Mouse (Mus musculus) A20 (cell line): ENCODE results near the gene Gpr6.

Source experiments
- DNase-seq: peaks from one replicate; pipeline ENCODE4 v3.0.0-alpha.2; 2011; ENCODE audit warnings: low read depth, low spot score

Gene Gpr6

GRCm38 (mm10) chr10:41072116-41072515 lies at the start of gene Gpr6:
Gpr6 (minus strand) TSS chr10:41072285.
- no peak for DNase-seq

GRCm38 (mm10) chr10:41100060-41100459 lies 28.0 kb upstream of the Gpr6 start:
- no peak for DNase-seq

- DNase-seq = no peak
These were observed 26.1 kb upstream of the Gpr6 start for GRCm38 (mm10) chr10:41098137-41098536.

DNA sequence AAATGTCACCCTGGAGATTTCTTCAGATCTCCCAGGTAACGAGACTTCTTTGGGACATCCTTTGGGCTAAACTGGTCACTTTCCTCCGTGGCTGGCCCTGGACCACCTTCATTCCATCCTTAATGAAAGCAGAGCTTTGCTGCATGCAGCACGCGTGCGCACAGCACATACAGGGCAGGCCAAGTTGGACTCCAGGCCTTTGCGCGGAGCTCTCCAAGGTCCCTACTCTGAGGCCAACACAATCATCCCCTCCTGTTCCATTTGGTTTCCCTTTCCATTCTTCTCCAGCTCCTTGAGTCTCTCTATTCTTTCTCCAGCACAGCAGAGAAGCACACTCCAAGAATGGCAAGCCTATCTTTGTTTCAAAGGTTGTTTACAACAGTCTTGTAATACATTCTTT lies 16.8 kb upstream of the Gpr6 start:
- DNase-seq = no peak

- DNase-seq = peak; percentile 16
These were observed 389 bp downstream of the Gpr6 start for GRCm38 (mm10) chr10:41071696-41072095.

- DNase-seq = no peak
These were observed 1.1 kb downstream of the Gpr6 start for GRCm38 (mm10) chr10:41070693-41071651.

DNA sequence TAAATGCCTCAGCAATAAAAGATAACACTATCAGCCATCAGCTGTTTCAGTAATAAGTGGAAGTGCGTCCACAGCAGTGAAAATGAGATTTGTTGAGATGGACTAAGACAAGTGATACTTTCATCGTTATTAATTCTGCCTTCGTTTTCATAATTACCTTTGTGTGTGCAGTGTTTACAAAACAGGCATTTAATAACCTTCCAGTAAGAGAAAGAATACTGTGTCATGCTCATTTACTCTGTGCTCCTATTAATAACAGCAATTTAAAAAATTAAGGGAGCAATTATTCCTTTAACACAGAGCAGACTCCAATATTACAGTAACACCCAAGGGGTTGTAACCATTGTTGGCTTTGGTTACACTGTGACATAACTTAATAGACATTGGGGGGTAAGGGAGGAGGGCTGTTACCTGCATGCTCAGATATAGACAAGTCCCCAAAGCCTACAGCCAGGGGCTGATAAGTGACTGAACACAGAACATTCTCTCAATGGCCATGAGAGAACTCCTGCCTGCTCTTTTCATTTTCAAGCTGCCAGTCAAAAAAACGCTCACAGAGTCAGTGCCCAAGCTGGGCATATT lies 11.7 kb downstream of the Gpr6 start:
- DNase-seq = no peak

GRCm38 (mm10) chr10:41055581-41055980 lies 16.5 kb downstream of the Gpr6 start:
- DNase-seq = no peak

GRCm38 (mm10) chr10:41054005-41054404 lies 18.1 kb downstream of the Gpr6 start:
- DNase-seq = no peak

GRCm38 (mm10) chr10:41042272-41042671 lies 29.8 kb downstream of the Gpr6 start:
- DNase-seq = no peak

- no peak for DNase-seq
These were observed 30.6 kb downstream of the Gpr6 start for GRCm38 (mm10) chr10:41041478-41041877.

- DNase-seq = no peak
These were observed 31.5 kb downstream of the Gpr6 start for GRCm38 (mm10) chr10:41040530-41041085.

- no peak for DNase-seq
These were observed 33.6 kb downstream of the Gpr6 start for GRCm38 (mm10) chr10:41038476-41038875.

GRCm38 (mm10) chr10:41037722-41038121 lies 34.4 kb downstream of the Gpr6 start:
- DNase-seq = no peak

GRCm38 (mm10) chr10:41032811-41033210 lies 39.3 kb downstream of the Gpr6 start:
- DNase-seq = no peak

DNA sequence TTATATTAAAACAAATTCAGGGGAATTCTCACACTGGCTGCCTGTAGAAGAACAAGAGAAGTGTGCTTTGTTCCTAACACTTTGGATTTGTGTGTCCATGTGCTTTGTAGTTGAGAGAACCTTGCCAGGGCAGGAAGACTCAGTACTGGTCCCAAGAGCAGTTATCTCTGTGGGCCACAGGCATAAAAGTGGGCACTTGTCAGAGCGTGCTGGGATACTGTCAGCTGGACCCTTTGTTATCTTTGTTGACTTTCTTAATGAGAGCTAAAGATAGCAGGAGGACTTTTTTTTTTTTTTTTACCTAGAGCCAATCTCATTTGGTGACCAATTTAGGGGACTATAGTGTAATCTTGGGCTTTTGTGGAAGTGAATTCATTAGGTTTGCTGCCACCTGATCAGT lies 47.2 kb downstream of the Gpr6 start:
- DNase-seq = no peak

- no peak for DNase-seq
These were observed 47.7 kb downstream of the Gpr6 start for GRCm38 (mm10) chr10:41024406-41024805.

DNA sequence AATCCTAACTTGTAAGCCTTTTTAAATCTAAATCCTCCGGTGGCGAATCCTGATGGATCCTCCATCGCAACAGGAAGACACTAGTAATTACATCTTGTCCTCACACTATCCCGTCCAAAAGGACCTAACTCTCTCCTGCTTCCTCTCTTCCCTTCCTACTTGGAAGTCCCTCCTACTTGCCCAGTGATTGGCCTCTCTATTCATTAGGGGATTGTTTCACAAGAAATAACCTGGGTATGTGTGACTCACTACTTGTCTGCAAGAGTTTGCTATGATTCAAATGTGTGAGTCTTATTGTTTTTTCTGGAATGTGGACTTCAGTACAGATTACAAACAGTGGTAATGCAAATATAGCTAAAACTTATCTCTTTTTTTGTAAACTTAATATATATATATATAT lies 49.9 kb downstream of the Gpr6 start:
- no peak for DNase-seq
